Mouse (Mus musculus): ENCODE data around the gene Map7d1.

The Map7d1 gene

GRCm38 (mm10) chr4:126200656-126201055 lies 55.5 kb downstream of the Map7d1 start:
- DNase-seq = no peak

- DNase-seq = no peak
These were observed 56.1 kb downstream of the Map7d1 start for GRCm38 (mm10) chr4:126200036-126200435.

GRCm38 (mm10) chr4:126199556-126199955 lies 56.6 kb downstream of the Map7d1 start:
- no peak for DNase-seq

GRCm38 (mm10) chr4:126197485-126197884 lies 58.7 kb downstream of the Map7d1 start:
- DNase-seq = no peak

GRCm38 (mm10) chr4:126194916-126195315 lies 61.2 kb downstream of the Map7d1 start:
- no peak for DNase-seq

- DNase-seq = no peak
These were observed 61.9 kb downstream of the Map7d1 start for GRCm38 (mm10) chr4:126194216-126194615.

GRCm38 (mm10) chr4:126190636-126191035 lies 65.5 kb downstream of the Map7d1 start:
- DNase-seq = no peak

GRCm38 (mm10) chr4:126187096-126187495 lies 69.0 kb downstream of the Map7d1 start:
- DNase-seq = no peak

GRCm38 (mm10) chr4:126183034-126183433 lies 73.1 kb downstream of the Map7d1 start:
- DNase-seq = no peak

Data from kidney, postnatal 10 days (tissue).